8 mouse cellular contexts compared by ENCODE assay signal in the genomic region with DNA sequence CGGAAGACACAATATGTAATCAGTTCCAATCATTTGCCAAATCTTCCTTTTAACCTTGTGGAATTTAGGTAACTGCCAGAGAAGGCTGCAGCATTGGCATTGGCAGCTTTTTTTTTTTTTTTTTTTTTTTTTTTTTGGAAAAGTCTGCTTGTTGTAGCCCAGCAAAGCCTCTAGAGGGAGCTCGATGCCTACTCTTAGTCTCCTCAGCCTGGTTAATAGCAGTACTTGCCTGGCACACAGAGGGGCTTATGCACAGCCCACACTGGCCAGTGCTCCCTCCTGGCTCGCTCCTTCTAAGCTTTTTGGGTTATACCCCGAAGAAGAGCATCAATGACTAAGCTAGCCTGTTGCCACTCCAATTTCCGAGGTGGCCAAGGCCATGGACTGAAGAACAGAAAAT.
DNase-seq lines count a peak whose midpoint lies in the region; ATAC-seq and TF ChIP-seq lines count a peak whose summit lies in the region.

No protein-coding gene starts in this region.

- peak; percentile 69; the same call in 1 of the 2 replicates for ATAC-seq in forebrain, embryonic 11.5 days (replicated peaks; ENCODE audit: low FRiP score)
- ATAC-seq in lung, embryonic 16.5 days (ENCODE audit: low read depth): peak; percentile 64; the same call in 1 of the 2 replicates

- no peak for TF ChIP-seq POLR2A in spleen, adult 2 months (IDR thresholded peaks at IDR 0.05; ENCODE audit: low read depth, low read length)
- TF ChIP-seq POLR2A in bone marrow macrophage, adult 2 months (IDR thresholded peaks at IDR 0.05; ENCODE audit: borderline replicate concordance, low read depth, low read length): no peak

- WGBS in spleen, adult 2 months: 25% methylated on average over 5 of the region's 5 CpGs
- WGBS in forebrain, embryonic 11.5 days: 14% methylated on average over 5 of the region's 5 CpGs
- WGBS in lung, embryonic 16.5 days: 11% methylated on average over 5 of the region's 5 CpGs

- H3K4me2 ChIP-seq in forebrain, embryonic 11.5 days (ENCODE audit: low read depth, low read length, severe bottlenecking): no peak overlapping the region
- no peak overlapping the region for H3K4me2 ChIP-seq in lung, embryonic 16.5 days (ENCODE audit: low read depth, low read length)

- no peak overlapping the region for H3K27ac ChIP-seq in spleen, adult 2 months (ENCODE audit: insufficient read depth, low read length)
- no peak overlapping the region for H3K27ac ChIP-seq in bone marrow macrophage, adult 2 months (ENCODE audit: insufficient read depth, low read depth, low read length)
- H3K27ac ChIP-seq in forebrain, embryonic 11.5 days (ENCODE audit: low read depth, low read length): no peak overlapping the region
- no peak overlapping the region for H3K27ac ChIP-seq in lung, embryonic 16.5 days (ENCODE audit: low read length)

- H3K4me3 ChIP-seq in spleen, adult 2 months (ENCODE audit: extremely low read depth, insufficient read depth, insufficient read length): no peak overlapping the region
- H3K4me3 ChIP-seq in bone marrow macrophage, adult 2 months (ENCODE audit: insufficient read depth, low read length): no peak overlapping the region
- no peak overlapping the region for H3K4me3 ChIP-seq in forebrain, embryonic 11.5 days (ENCODE audit: low read depth, low read length)
- no peak overlapping the region for H3K4me3 ChIP-seq in lung, embryonic 16.5 days (ENCODE audit: low read length)

- peak in 1 of 2 experiments; percentile 21 for DNase-seq in spleen, adult 2 months (ENCODE audit: low read depth in 1 of 2, low spot score in 2 of 2)
- no peak for DNase-seq in spleen, postnatal 4 days (ENCODE audit: low spot score in 2 of 2)
- DNase-seq in forebrain, embryonic 11.5 days (ENCODE audit: low spot score): peak; percentile 75
- DNase-seq in induced T-regulatory cell, adult 2 months (ENCODE audit: low read depth): peak; percentile 83
- peak; percentile 84 for DNase-seq in retina, embryonic 14.5 days (ENCODE audit: low spot score)
- no peak for DNase-seq in layer of hippocampus, adult 8-10 months (ENCODE audit: low spot score in 2 of 2)

- peak; percentile 56; the same call in 1 of the 2 replicates for TF ChIP-seq CTCF in spleen, adult 2 months (IDR thresholded peaks at IDR 0.05; ENCODE audit: extremely low read depth, insufficient read depth, insufficient read length, insufficient replicate concordance)
- TF ChIP-seq CTCF in bone marrow macrophage, adult 2 months (IDR thresholded peaks at IDR 0.05; ENCODE audit: low read depth, low read length): peak; percentile 32; the same call in 1 of the 2 replicates

- H3K9me3 ChIP-seq in forebrain, embryonic 11.5 days (ENCODE audit: control insufficient read depth, low read length): no peaks in the 10 kb centered on the region
- H3K9me3 ChIP-seq in lung, embryonic 16.5 days (ENCODE audit: control insufficient read depth, low read length): no peaks in the 10 kb centered on the region

- no peaks in the 10 kb centered on the region; the same call in 1 of the 2 replicates for H3K4me1 ChIP-seq in spleen, adult 2 months (ENCODE audit: control insufficient read depth, insufficient read depth, insufficient read length)
- peaks cover 7% of the 10 kb centered on the region for H3K4me1 ChIP-seq in bone marrow macrophage, adult 2 months (ENCODE audit: control insufficient read depth, insufficient read depth, low read length)
- H3K4me1 ChIP-seq in forebrain, embryonic 11.5 days (replicated peaks; ENCODE audit: control insufficient read depth, insufficient read depth, low read length): peaks cover 10% of the 10 kb centered on the region; the same call in 1 of the 2 replicates
- H3K4me1 ChIP-seq in lung, embryonic 16.5 days (replicated peaks; ENCODE audit: control insufficient read depth, insufficient read depth, low read length): peaks cover 16% of the 10 kb centered on the region

- H3K9ac ChIP-seq in forebrain, embryonic 11.5 days (ENCODE audit: low read length): no peak overlapping the region
- no peak overlapping the region for H3K9ac ChIP-seq in lung, embryonic 16.5 days (ENCODE audit: low read length)

- H3K36me3 ChIP-seq in spleen, adult 2 months (ENCODE audit: control insufficient read depth, insufficient read depth, low read length): no peaks in the 10 kb centered on the region
- no peaks in the 10 kb centered on the region; the same call in 1 of the 2 replicates for H3K36me3 ChIP-seq in forebrain, embryonic 11.5 days (ENCODE audit: control insufficient read depth, insufficient read depth, low read length)
- no peaks in the 10 kb centered on the region for H3K36me3 ChIP-seq in lung, embryonic 16.5 days (ENCODE audit: control insufficient read depth, insufficient read depth, low read length)

- no peaks in the 10 kb centered on the region for H3K27me3 ChIP-seq in spleen, adult 2 months (ENCODE audit: control insufficient read depth, insufficient read depth, low read length)
- no peaks in the 10 kb centered on the region for H3K27me3 ChIP-seq in forebrain, embryonic 11.5 days (ENCODE audit: control insufficient read depth, insufficient read depth, low read length)
- H3K27me3 ChIP-seq in lung, embryonic 16.5 days (ENCODE audit: control insufficient read depth, insufficient read depth, low read depth, low read length): no peaks in the 10 kb centered on the region

Comparison
In these comparisons a context has a peak if more than half of its experiments do, and no peak if none do; other contexts are left out.
1. DNase-seq: peak in forebrain, embryonic 11.5 days (single experiment), induced T-regulatory cell, adult 2 months (single experiment) and retina, embryonic 14.5 days (single experiment); none in spleen, postnatal 4 days (0 of 2) and layer of hippocampus, adult 8-10 months (0 of 2).